Mouse (Mus musculus) adrenal gland, postnatal 25 days (tissue): ENCODE measurements around the gene Ift27. TPM values are rescaled to one million over a fixed set of nuclear protein-coding genes. Genes with fewer than 3 reads are reported as not detected.

ENCODE experiments used
- DNase-seq: peaks from one replicate; pipeline ENCODE4 v3.0.0; 2021; ENCODE audit warnings: mixed read lengths
- long read RNA-seq: library from polyadenylated mRNA; stranded (forward); transcript quantifications from one replicate; pipeline ENCODE4 v2.0.0, GENCODE M21; 2021
- total RNA-seq: library from RNA; stranded (reverse); gene quantifications from 2 replicates; pipeline ENCODE4 v1.2.3, GENCODE M21; 2021

Ift27 gene
- 17.7 and 20.3 TPM in 2 replicates for total RNA-seq
- long read RNA-seq, transcript Ift27-201 (7 exons, 1,013 nt) = major isoform, 12 of 14 reads
- long read RNA-seq, partial matches to known transcripts = 0 of 14 reads
- long read RNA-seq, other reads (novel, unspliced or antisense) = 2 of 14 reads

DNA sequence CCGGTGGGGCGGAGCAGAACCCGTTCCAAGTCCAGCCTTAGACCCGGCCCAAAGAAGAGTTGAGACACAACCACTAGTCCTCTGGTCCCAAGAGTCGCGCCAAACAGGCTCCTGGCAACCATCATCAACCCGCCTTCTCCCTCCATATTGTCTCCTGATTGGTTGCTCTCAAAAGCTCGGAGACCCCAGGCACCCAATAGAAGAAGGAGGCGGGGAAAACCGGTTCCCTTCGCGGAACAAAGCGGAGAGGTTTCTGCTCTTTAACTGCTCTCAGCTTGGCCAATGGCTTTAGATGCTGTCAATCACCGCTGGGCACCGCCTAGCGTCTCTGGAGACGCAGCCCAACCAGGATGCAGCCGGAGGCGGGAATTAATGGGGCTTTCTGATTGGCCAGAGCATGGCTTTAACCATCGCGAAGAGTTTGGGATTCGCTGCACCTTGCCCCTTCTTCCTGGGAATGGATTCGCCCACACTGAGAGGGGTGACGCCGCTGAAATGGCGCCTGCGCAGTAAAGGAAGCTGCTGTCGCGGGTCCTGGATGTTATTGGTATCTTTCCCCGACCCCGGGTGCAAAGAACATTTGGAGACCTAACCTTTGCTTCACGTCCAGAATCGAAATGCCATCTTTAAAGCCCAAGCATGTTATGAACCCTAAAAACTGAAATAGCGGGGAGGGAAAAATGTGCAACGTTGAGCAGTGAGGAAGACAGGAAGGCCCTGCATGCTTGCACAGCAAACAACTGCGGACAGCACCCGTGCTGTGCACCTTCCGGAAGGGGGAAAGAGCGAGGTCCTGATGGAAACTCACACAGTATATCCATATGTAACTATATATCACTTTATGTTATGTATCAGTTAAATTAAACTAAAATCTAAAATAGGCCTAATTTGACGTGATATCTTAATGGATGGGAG lies at the start of gene Ift27:
Gene Ift27, minus strand, starts transcription at position 136 of the 915 bp plus-strand sequence.
- peak; percentile 94 for DNase-seq

DNA sequence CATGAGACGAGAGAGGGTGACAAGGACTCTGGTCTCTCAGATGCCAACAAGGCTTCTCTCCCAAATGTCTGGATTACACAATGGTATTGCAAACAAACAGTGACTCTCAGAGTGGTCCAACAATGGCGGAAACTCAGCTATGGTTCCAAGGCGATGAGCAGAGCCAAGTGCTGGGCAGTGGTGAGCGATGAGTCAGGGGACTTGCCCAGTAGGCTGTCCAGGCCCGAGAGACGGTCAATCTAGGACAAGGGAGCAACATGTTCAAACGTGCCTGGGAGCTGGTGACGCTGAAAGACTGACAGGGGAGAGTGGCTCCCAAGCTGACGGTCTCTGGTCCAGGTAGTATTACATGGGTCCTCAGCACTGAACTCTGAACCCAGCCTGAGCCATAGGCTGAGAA lies 41.4 kb upstream of the Ift27 start:
- DNase-seq = no peak

DNA sequence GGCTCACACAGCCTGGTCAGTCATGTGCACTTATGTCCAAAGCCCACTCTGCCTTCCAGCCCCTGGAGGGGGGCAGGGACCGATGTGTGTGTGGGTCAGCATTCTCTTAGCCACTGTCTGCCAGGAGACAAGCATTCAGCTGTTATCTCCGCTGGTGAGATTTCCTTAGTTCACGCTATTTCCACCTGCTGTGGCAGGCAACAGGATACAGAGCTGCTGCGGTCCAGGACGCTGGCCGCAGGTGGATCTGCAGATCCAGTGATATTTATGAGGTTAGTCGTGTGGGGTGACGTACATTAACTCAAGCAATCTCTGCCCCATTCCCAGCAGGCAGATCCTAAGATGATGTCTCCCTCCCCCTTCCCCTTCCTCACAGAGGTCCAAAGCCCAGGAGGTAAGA lies 37.5 kb upstream of the Ift27 start:
- DNase-seq = no peak

DNA sequence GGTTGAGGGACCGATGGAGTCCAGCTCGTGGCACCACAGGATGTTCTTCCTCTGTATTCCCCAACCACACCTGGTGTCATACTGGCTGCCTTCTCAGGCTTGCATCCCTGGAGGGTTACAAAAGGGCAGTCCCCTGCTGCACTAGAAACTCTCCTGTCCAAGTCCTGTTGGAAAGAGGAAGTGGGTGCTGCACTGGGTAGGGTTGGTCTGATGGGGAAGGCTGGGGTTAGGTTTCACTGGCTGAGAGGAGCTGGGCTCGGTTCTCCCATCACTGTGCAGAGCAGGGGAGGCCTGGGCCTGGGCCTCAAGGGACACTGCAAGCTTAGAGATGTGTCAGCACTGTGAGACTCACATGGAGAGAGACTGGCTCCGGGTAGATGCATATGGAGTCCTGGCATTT lies 36.3 kb upstream of the Ift27 start:
- no peak for DNase-seq

DNA sequence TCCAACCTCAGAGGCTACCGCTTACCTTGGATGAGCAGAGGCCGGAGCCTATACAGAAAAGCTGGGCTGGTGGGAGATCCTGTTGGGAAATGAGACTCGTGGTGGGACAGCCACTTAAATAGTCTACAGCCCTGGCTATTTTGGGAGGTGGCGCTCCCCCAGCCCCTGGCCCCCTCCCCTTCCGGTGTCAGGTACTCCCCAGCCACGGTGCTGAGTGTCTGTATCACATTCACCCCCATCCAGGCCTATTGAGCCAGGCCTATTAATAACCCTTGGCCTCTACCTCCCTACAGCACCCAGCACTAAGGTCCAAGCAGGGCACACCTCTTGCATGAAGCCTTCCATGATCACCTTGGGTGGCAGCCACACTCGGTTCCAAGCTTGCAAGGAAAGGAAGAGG lies 32.4 kb upstream of the Ift27 start, which contains the start of gene Pvalb:
Gene Pvalb, minus strand, starts transcription at position 89 of the 400 bp plus-strand sequence.
- DNase-seq = no peak

DNA sequence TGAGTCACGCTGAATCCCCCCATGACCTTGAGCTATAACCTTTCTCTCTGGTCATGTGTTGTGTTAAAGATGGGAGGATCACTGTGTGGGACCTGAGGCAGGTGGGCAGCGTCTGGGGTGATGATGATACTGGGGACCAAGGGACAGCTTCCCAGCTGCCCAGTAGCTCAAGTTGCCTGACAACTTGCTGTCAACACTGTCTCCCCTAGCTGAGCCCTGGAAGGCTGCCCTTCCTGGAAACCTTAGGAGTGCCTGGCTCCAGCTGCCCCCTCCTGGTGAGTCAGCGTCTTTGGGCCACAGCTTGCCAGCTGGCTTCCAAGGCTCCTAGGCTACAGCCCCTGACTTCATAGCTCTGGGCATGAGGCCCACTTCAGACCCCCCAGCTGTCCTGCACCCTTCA lies 31.3 kb upstream of the Ift27 start:
- DNase-seq = peak; percentile 15

DNA sequence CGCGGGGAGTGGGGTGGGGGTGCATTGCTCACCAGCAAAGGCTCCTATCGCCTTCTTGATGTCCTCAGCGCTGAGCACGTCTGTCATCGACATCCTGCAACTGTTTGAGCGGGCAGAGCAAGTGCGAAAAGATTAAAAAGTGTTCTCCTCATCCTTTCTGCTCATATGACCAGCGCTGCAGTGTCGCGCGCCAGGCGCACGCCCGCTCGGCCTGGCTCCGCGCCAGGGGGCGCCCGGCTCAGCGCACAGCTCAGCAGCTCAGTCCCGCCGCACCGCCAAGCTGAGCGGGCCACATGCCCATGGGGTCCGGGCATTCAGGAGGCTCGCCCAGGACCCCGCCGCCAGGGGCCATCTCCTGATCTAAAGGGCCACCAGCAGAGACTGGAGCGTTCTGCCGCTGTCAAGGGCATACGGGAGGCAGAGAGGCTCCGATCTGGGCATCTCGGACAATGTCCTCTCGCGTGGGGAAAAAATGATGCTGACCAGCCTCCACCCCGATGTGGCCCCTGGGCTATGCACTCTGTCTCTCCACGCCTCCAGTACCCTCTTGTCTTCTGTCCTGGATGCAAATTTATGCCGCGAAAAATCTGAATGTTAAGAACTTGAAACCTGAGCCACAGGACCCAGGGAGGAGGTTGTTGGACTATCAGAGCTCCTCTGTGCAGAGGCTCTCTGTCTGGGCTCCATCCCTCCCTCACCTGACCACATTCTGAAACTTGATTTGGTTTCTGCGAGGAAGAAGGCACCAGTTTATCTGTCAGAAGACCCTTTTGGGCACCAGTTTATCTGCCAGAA lies 30.3 kb upstream of the Ift27 start:
- peak; percentile 63 for DNase-seq

DNA sequence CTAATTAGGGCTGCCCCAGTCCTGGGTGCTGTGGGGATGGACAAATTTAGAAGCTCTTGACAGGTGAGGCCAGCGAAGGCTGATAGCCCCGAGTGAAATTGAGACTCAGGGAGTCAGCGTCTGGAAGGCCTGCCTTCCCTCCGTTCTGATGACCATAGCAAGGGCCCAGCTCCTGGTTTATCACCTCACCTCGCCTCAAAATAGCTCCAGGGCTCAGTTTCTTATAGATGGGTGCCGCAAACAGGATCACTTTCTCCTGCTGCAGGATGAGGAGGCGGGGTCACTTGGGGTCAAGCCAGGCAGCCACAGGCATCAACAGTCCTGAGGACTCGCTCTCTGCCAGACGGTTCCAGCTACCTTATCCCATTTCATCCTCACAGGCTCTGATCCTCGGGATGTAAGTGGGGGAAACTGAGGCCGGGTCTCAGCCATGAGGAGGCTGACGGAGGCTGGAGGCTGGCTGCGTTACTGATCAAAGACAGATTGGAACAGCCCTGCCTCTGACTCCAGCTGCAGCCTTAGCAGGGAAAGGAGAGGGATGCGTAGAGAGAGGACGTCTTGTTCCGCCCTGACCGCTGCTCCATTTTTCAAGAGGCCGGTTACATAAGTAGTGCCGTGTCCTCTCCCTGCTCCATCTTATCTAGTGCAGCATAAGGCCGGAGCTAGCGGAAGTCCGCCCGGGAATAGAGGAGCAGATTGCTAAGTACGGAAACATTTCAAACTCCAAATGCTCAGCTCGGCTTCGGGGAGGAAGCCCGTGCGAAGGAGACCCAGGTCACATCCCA lies 21.4 kb upstream of the Ift27 start:
- DNase-seq = no peak

DNA sequence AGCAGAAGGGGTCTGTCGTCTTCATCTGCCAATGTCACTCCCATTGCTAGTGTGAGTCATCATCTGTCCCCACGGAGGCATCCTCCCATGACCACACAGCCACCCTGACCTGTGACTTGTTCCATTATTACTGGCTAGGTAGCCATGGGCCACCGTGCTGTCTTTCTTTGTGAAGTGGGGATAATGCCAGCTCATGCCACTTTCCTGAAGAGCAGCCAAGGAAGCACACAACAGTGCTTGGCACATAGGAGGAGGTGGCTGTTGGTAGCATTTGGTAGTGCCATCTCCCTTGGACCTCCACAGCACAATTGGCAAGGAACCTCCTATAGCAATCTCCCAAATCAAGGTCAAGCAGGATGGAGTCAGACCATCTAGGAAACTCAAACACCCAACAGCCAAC lies 20.4 kb upstream of the Ift27 start:
- no peak for DNase-seq

DNA sequence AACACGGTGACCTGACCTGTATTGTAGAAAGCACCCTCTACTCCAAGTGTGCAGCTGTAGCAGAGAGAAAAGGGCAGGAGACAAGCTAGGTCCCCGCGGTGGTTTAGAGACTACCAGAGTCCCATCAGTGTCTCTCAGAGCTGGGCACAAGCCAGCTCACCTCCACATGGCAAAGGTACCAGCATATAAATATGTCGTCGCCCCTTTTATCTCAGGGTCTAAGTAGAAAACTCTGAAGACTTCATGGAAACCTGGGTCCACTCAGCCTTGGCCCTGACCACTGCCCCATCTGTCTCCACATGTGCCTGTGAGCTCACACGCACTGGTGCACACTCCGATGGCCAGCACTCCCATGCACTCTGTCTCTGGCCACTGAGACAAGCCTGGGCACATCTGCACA lies 15.7 kb upstream of the Ift27 start:
- DNase-seq = no peak

DNA sequence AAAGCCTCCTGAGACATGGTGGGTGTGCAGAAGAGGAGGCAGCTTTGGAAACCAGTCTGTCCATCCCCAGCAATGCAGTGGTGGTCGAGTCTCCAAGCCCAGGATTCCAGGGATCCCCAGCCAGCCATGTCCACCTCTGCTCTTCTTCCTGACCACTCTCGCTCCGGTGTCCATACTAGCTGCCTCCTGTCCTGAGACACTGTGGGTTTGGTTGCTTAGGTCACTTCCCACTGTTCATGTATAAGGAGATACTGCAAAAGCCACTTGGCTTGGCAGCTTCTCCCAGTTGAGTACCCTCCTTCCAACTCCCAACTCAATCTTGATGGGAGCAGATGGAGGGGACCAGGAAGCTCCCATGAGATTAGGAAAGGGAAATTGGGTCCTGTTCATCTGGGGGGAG lies 14.6 kb upstream of the Ift27 start:
- DNase-seq = no peak

DNA sequence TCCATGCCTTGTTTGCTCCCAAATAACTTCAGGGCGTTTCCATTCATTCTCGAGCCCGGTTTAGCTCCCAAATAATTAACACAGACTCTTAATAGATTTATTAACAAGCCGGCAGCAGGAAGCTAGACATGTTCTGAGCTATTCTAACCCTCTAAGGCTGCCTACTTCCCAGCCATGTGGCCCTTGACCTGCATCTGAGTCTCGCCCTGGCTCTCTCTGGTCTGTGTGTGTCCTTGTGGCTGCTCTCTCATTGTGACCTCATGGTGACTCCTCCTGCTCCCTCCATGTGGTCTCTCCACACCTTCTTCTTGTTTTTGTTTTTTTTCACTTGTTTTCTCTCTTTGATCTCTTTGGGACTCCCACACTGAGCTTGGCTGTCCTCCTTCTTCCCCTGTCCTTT lies 13.0 kb upstream of the Ift27 start:
- DNase-seq = no peak

DNA sequence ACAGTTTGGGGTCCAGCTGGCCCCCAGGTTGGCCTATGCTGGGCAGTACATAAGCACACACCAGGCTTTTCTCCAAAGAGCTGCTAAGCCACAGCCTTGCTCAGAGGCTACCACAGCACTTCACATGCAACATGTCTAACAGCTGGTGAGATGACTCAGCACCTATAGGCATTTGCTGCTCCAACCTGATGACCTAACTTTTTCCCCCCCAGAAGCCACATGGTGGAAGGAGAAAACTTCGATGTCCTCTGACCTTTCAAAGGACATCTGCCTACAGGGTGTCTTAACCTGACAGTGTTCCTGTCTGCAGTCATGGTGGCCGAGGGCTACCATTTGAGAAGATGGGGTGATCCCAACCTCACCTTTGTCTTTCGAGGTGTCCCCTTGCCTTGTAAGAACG lies 11.7 kb upstream of the Ift27 start:
- no peak for DNase-seq

DNA sequence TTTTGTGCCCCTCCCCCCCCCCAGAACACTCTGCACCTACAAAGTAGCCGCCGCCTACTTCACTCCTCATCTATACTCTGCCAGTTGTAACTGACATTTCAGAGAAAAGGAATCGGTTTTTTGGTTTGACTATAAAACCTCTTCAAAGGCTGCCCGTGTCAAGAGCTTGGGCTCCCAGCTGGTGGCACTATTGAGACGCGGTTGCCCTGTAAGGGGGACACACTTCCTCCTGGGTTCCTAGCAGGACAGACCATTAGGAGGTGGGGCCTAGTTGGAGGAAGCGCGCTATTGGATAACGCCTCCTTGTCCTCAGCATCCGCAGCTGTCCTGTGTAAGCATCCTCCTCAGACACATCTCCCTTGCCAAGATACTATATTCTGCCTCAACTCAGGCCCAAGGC lies 10.9 kb upstream of the Ift27 start:
- DNase-seq = peak; percentile 38

DNA sequence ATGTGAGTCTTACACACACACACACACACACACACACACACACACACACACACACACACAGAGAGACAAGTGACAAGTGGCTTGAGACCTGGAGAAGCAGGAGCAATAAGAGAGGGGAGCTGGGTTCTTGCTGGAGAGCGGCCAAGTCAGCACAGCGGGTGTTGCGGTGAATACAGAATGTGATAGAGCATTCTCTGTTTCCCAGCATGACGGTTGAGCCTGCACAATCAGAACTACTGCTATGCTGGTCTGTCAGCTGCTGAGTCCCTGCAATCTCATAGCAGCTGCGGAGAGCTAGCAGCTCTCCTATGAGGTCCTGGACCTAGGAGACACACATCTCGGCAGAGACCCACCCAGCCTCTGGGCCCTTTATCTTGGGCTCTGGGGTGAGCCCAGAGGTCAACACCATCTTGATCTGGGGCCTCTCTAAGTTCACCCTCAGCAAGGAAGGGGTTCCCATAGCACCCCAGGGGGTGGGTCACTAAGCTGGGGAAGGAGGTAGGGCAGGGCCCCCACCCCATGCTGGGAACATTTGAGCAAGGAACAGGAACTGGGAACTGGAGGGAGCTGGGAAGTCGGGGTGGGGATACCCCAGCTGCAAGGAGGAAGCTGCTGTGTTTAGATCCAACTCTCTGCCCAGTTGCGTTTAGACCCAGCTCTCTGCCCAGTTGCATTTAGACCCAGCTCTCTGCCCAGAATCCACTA lies 7.9 kb upstream of the Ift27 start:
- DNase-seq = peak; percentile 34

DNA sequence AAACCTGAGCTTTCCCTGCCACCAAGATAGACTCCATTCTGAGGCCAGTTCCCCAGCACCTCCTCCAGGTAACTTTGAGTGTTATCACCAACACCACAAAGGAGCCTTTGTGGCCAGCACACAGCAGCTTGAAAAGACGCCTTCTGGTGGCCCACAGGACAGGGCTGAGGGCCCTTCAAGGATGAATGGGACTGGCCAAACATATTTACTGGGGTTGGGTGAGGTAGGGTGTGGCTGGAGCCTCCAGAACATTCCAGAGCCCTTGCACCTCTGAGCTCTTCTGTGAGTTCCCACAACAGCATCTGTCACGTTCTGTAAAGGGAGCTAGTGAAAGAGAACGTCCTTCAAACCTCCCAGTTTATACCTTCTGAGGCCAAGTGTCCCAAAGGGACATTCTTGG lies 5.9 kb upstream of the Ift27 start:
- DNase-seq = no peak

DNA sequence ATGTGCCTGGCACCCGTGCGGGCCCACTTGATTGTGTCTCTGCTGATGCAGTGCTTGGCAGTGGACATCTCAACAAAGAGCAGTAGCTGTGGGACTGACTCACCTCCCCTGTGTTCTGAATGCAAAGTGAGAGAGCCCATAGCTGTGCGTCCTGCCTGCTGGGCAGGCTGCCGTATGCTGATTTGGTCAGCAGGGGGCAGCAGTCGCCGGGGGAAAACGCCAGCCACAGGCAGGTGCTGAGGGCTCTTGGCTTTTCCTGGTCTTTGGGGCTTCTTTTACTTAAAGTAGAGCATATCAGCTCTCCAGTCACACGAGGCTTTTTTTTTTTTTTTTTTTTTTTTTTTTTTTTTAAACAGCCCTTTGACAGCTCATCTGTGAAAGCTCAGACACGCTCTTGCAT lies 4.5 kb upstream of the Ift27 start:
- DNase-seq = peak; percentile 88

DNA sequence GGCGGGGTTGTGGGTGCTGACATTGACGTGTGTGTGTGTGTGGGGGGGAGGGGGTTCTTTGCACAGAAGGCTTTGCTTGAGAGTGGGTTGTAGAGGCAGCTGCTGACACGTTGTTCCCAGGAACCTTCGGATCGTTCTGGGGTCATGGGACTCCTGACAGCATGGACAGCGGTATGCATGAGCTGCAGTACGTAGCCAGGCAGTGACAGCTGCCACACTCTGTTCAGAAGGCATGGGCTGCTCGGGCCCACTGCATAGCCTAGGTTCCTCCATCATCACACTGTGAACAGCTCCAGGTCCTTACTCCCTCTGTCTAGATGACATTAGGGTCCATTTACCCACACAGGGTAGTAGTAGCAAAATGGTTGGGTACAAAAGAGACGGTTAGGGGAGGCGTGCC lies 3.4 kb upstream of the Ift27 start:
- no peak for DNase-seq

DNA sequence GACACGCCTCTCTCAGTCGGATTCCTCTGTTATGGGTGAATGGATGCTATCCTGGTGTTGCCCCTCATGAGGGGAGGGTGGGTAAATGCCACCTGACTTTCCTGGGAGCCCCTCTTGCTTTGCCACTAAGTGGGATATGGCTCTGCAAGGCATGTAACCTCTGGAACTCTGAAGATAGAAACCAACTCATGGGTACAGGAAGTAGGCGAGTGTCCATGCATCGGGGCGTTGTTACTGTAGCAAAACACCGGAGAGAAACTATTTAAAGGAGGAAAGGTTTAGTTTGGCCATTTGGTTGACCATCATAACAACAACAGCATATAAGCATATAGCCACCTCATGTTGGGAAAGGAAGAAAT lies 959 bp upstream of the Ift27 start:
- no peak for DNase-seq

DNA sequence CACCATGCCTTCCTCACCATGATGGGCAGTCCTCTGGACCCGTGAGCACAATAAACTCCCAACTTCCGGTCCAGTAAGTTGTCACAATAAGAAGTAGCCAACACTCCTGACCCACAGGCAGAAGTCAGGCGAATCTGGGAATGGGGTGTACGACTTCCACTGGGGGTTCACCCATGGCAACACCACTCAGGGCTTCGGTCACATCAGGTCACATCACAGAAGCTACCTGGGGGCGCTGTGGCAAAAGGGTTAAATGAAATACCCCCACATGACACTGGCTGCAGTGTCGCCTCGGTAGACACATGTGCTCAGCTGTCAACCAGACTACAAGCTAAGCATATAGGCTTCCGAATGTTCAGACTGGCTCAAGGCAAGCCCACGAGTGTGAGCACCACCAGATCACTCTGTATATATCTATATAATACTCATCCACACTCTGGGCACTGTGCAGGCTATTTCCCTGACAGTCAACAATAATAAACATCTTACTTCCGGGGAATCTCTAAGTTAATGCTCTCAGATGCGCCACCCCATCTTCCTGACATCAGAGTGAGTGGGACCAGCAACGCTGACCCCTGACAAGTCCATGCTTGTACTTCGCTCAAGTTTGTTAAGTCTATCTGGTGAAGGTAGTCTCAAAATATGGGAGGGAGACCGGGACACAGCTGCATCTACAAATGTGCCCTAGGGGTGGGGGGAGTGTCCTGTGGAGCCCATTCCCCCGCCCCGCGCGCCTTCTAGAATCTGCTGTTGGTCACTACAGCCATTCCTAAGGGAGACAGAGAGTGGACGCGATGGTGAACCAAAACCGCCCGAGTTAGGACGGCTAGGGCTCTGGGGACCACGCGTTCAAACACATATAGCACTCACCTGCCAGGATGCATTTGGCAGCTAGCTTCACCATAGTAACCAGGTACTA lies 749 bp downstream of the Ift27 start:
- DNase-seq = no peak
